Mouse (Mus musculus) heart, adult 9 months (tissue): ENCODE data around the gene Mapk8ip1.
A peak's percentile ranks its signal among the peaks of the same experiment; 100 is the strongest.

Experiments
- DNase-seq, 2 experiments: peaks; one replicate each; pipeline ENCODE4 v3.0.0; 2022; ENCODE audit warnings: low spot score in 2 of 2

The Mapk8ip1 gene

GRCm38 (mm10) chr2:92390206-92390930 is 10.7 kb downstream of the Mapk8ip1 start:
- no peak for DNase-seq

- no peak for DNase-seq
Measured at GRCm38 (mm10) chr2:92389645-92390044, 11.4 kb downstream of the Mapk8ip1 start.

GRCm38 (mm10) chr2:92388891-92389641 is 12.0 kb downstream of the Mapk8ip1 start:
- peak; percentile 86 to 87 for DNase-seq

GRCm38 (mm10) chr2:92388081-92388517 is 13.0 kb downstream of the Mapk8ip1 start:
- no peak for DNase-seq

GRCm38 (mm10) chr2:92387646-92388045 is 13.4 kb downstream of the Mapk8ip1 start:
- no peak for DNase-seq

GRCm38 (mm10) chr2:92386821-92387570 is 14.1 kb downstream of the Mapk8ip1 start:
- no peak for DNase-seq

GRCm38 (mm10) chr2:92385113-92386051 is 15.7 kb downstream of the Mapk8ip1 start:
- no peak for DNase-seq

GRCm38 (mm10) chr2:92384101-92384500 is 17.0 kb downstream of the Mapk8ip1 start:
- DNase-seq: no peak

- no peak for DNase-seq
Measured at GRCm38 (mm10) chr2:92382759-92383158, 18.3 kb downstream of the Mapk8ip1 start.

- no peak for DNase-seq
Measured at GRCm38 (mm10) chr2:92381901-92382588, 19.0 kb downstream of the Mapk8ip1 start, which contains the start of gene 1700029I15Rik. TSS of gene 1700029I15Rik (plus strand) at chr2:92382538.

GRCm38 (mm10) chr2:92381161-92381560 is 19.9 kb downstream of the Mapk8ip1 start:
- no peak for DNase-seq

GRCm38 (mm10) chr2:92380495-92381050 is 20.5 kb downstream of the Mapk8ip1 start:
- no peak for DNase-seq

- no peak for DNase-seq
Measured at GRCm38 (mm10) chr2:92379783-92380494, 21.1 kb downstream of the Mapk8ip1 start.

GRCm38 (mm10) chr2:92377320-92377719 is 23.7 kb downstream of the Mapk8ip1 start:
- no peak for DNase-seq

- no peak for DNase-seq
Measured at GRCm38 (mm10) chr2:92376300-92376699, 24.8 kb downstream of the Mapk8ip1 start.

GRCm38 (mm10) chr2:92375788-92376187 is 25.3 kb downstream of the Mapk8ip1 start:
- DNase-seq: no peak

GRCm38 (mm10) chr2:92375099-92375623 is 25.9 kb downstream of the Mapk8ip1 start:
- peak; percentile 97 to 99 for DNase-seq

- peak in 1 of 2 experiments; percentile 35 for DNase-seq
Measured at GRCm38 (mm10) chr2:92374514-92374913, 26.5 kb downstream of the Mapk8ip1 start, which contains the start of the genes Pex16 and Large2. TSS of gene Pex16 (plus strand) at chr2:92374676. TSS of gene Large2 (minus strand) at chr2:92374869.

GRCm38 (mm10) chr2:92373437-92373813 is 27.6 kb downstream of the Mapk8ip1 start:
- DNase-seq: no peak
